Mouse (Mus musculus) lung, postnatal 0 days (tissue): ENCODE measurements around the gene Fdx1. TPM values are rescaled to one million over a fixed set of nuclear protein-coding genes. Genes with fewer than 3 reads are reported as not detected.

Experiments
- ATAC-seq: fragments of 200-750 bp; cut with Nextera tagmentation; 2 replicates; pipeline ENCODE4 v1.8.0; 2017; ENCODE audit warnings: moderate library complexity
- DNase-seq: peaks from one replicate; pipeline ENCODE4 v3.0.0-alpha.2; 2016; ENCODE audit warnings: low spot score
- H3K27ac ChIP-seq: fragments of 300-500 bp; sonication (generic); 2 replicates; pipeline ENCODE4 v1.5.1; 2014; ENCODE audit warnings: antibody characterized with exemption, mild to moderate bottlenecking, low read length, mixed read lengths
- H3K27me3 ChIP-seq: fragments of 300-500 bp; sonication (generic); replicated peaks from 2 replicates; pipeline ENCODE4 v1.6.1; 2014; ENCODE audit warnings: low read length, mixed read lengths; ENCODE audit not compliant: insufficient read depth
- H3K36me3 ChIP-seq: fragments of 300-500 bp; sonication (generic); 2 replicates; pipeline ENCODE4 v1.6.1; 2014; ENCODE audit warnings: low read length, mixed read lengths; ENCODE audit not compliant: insufficient read depth
- H3K4me1 ChIP-seq: fragments of 300-500 bp; sonication (generic); 2 replicates; pipeline ENCODE4 v1.6.1; 2014; ENCODE audit warnings: antibody characterized with exemption, low read depth, low read length, mixed read lengths; ENCODE audit not compliant: insufficient read depth
- H3K4me2 ChIP-seq: fragments of 300-500 bp; sonication (generic); replicated peaks from 2 replicates; pipeline ENCODE4 v1.6.1; 2014; ENCODE audit warnings: low read depth, mild to moderate bottlenecking, low read length, moderate library complexity, mixed read lengths
- H3K4me3 ChIP-seq: fragments of 300-500 bp; sonication (generic); 2 replicates; pipeline ENCODE4 v1.5.1; 2014; ENCODE audit warnings: low read depth, low read length
- H3K9ac ChIP-seq: fragments of 300-500 bp; sonication (generic); replicated peaks from 2 replicates; pipeline ENCODE4 v1.6.1; 2014; ENCODE audit warnings: low read depth, mild to moderate bottlenecking
- H3K9me3 ChIP-seq: fragments of 300-500 bp; sonication (generic); 2 replicates; pipeline ENCODE4 v1.6.1; 2016; ENCODE audit warnings: low read length, mixed read lengths
- CTCF ChIP-seq: IDR thresholded peaks from 2 replicates; pipeline ENCODE4 v1.5.1; 2016; ENCODE audit warnings: antibody characterized with exemption, mild to moderate bottlenecking
- EP300 ChIP-seq: IDR thresholded peaks from 2 replicates; pipeline ENCODE4 v1.6.1; 2016; ENCODE audit warnings: antibody characterized with exemption, mild to moderate bottlenecking, control low read depth
- WGBS: fragments of 180-500 bp; shearing (Covaris S2); extraction: QIAGEN DNeasy Blood & Tissue Kit; methylation state at CpG from one replicate; pipeline ENCODE4 v1.1.7; 2014; 5-methylcytosine and 5-hydroxymethylcytosine counted together
- polyA plus RNA-seq: library from polyadenylated mRNA; unstranded; fragments of >200 nt; fragmentation: Nextera tagmentation; extraction: Ambion mirVana; gene quantifications from 2 replicates; pipeline ENCODE4 v1.2.1, GENCODE M21; 2015

Gene Fdx1
- polyA plus RNA-seq, 1 experiment from 2014 or later: 260 TPM

DNA sequence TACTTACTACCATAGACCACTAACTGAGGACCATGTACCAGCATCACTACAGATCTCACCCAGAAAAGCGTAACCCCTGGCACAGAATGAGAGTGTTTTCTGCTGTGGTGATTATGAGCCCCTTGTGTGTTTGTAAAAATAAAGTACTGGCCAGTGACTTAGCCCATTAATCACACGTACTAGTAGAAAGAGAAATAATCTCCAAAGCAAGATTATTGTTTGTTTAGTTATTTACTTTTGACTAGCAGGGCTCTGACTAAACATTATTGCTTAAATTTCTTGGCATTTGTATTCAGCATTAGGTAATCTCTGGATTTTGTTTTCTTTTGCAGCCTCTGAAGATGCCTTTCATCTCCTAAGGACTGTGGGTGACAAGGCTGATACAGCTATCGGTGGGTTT, 55.1 kb downstream of the Fdx1 start:
- H3K4me2 ChIP-seq: no peak overlapping the region
- H3K4me1 ChIP-seq: no peaks in the 10 kb centered on the region
- TF ChIP-seq EP300 (no peak), CTCF (no peak)
- ATAC-seq (peak; percentile 25; the same call in 1 of the 2 replicates), DNase-seq (peak; percentile 33)
- no peak overlapping the region for H3K9ac ChIP-seq
- H3K27ac ChIP-seq: no peak overlapping the region
- WGBS: 50% methylated on average over 3 of the region's 3 CpGs
- no peak overlapping the region for H3K4me3 ChIP-seq
- H3K9me3 ChIP-seq: no peaks in the 10 kb centered on the region
- H3K27me3 ChIP-seq: no peaks in the 10 kb centered on the region
- H3K36me3 ChIP-seq: no peaks in the 10 kb centered on the region

DNA sequence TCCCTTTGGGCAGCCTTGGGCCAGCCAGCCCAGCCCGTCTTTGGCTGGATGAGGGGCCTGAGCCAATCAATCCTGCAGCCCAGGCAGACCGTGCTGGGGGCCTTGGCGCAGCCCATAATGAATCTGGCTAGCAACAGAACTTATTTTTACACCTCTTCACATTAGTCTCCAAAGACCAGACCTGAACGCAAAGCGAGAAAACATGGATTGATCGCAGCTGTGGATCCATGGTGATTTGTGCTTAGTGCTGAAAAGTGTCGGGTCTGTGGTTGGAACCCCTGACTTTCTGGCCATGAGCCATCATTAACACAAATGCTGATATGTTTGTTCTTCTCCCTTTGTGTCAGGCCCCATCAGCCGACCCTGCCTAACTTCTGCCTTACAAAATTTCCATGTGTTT, 56.4 kb downstream of the Fdx1 start:
- H3K4me3 ChIP-seq: no peak overlapping the region
- H3K9me3 ChIP-seq: no peaks in the 10 kb centered on the region
- 75% methylated on average over 8 of the region's 8 CpGs for WGBS
- no peak overlapping the region for H3K9ac ChIP-seq
- H3K4me1 ChIP-seq: no peaks in the 10 kb centered on the region
- H3K36me3 ChIP-seq: no peaks in the 10 kb centered on the region
- TF ChIP-seq CTCF: no peak
- no peak for TF ChIP-seq EP300
- no peak overlapping the region for H3K4me2 ChIP-seq
- DNase-seq: no peak
- no peak for ATAC-seq
- H3K27me3 ChIP-seq: no peaks in the 10 kb centered on the region
- no peak overlapping the region for H3K27ac ChIP-seq

Other genes with a start within 250 kb of the Fdx1 start
- gene Arhgap20, start 198.2 kb downstream of the Fdx1 start, polyA plus RNA-seq: 7.5 and 9.3 TPM in 2 replicates
- 143 and 167 TPM in 2 replicates for gene Rdx, start 83.6 kb upstream of the Fdx1 start, polyA plus RNA-seq
- 2.0 and 2.3 TPM in 2 replicates for gene Zc3h12c, start 205.0 kb upstream of the Fdx1 start, polyA plus RNA-seq